9 mouse cellular contexts compared by ENCODE assay signal in genomic region chr3:88334902-88335435, GRCm38 (mm10). TPM values are rescaled to one million over a fixed set of nuclear protein-coding genes. Genes with fewer than 3 reads are reported as not detected.
A peak's percentile ranks its signal among the peaks of the same experiment; 100 is the strongest.
DNase-seq lines count a peak whose midpoint lies in the region; ATAC-seq and TF ChIP-seq lines count a peak whose summit lies in the region.
"Had no signal": no experiment of that assay in that cellular context is flagged by ENCODE, and none has a peak within 500 bp of the region (broad histone marks: within the 10 kb centered on the region; RNA-seq: fewer than 3 reads in every experiment).

No protein-coding gene starts in this region.

- peaks cover 41% of the 10 kb centered on the region for H3K4me1 ChIP-seq in embryonic facial prominence, embryonic 10.5 days
- H3K4me1 ChIP-seq in hindbrain, postnatal 0 days (ENCODE audit: insufficient read depth, low read length), result peaks cover 10% of the 10 kb centered on the region; the same call in 1 of the 2 replicates
- peaks cover 9% of the 10 kb centered on the region; the same call in 1 of the 2 replicates for H3K4me1 ChIP-seq in midbrain, postnatal 0 days (ENCODE audit: insufficient read depth, low read length)

- no peak for DNase-seq in left cerebral cortex, adult 2 months (ENCODE audit: extremely low spot score in 1 of 2, low spot score in 2 of 2)
- no peak for DNase-seq in left cerebral cortex, postnatal 25 days (ENCODE audit: low spot score in 2 of 2)
- no peak for DNase-seq in embryonic facial prominence, embryonic 10.5 days (ENCODE audit: low spot score)
- no peak for DNase-seq in hindbrain, postnatal 0 days (ENCODE audit: low spot score)
- DNase-seq in midbrain, postnatal 0 days (ENCODE audit: low spot score), result no peak
- no peak for DNase-seq in spleen, postnatal 14 days (ENCODE audit: low spot score in 2 of 2)
- no peak for DNase-seq in kidney, adult 8-10 months
- DNase-seq: left cerebral cortex, postnatal 4 days had no signal

- H3K4me3 ChIP-seq in left cerebral cortex, adult 2 months, result peak overlapping the region; percentile 93
- H3K4me3 ChIP-seq in embryonic facial prominence, embryonic 10.5 days, result peak overlapping the region; percentile 78
- peak overlapping the region; percentile 81 for H3K4me3 ChIP-seq in hindbrain, postnatal 0 days (ENCODE audit: low read length)
- peak overlapping the region; percentile 78; the same call in 1 of the 2 replicates for H3K4me3 ChIP-seq in midbrain, postnatal 0 days (ENCODE audit: low read depth, low read length)

- H3K9me3 ChIP-seq in embryonic facial prominence, embryonic 10.5 days, result no peaks in the 10 kb centered on the region
- no peaks in the 10 kb centered on the region for H3K9me3 ChIP-seq in hindbrain, postnatal 0 days (ENCODE audit: low read length)
- no peaks in the 10 kb centered on the region for H3K9me3 ChIP-seq in midbrain, postnatal 0 days (ENCODE audit: low read length)

- no peak for ATAC-seq in hindbrain, postnatal 0 days
- ATAC-seq in midbrain, postnatal 0 days (ENCODE audit: low FRiP score), result no peak
- no peak for ATAC-seq in megakaryocyte-erythroid progenitor cell, adult 5-6 weeks (replicated peaks; ENCODE audit: low FRiP score, low TSS enrichment, poor library complexity, severe bottlenecking)

- H3K27me3 ChIP-seq in embryonic facial prominence, embryonic 10.5 days (replicated peaks; ENCODE audit: low read depth, poor library complexity, severe bottlenecking), result no peaks in the 10 kb centered on the region
- H3K27me3 ChIP-seq in hindbrain, postnatal 0 days (ENCODE audit: insufficient read depth, low read length), result no peaks in the 10 kb centered on the region
- no peaks in the 10 kb centered on the region for H3K27me3 ChIP-seq in midbrain, postnatal 0 days (ENCODE audit: insufficient read depth, low read length)

- WGBS in embryonic facial prominence, embryonic 10.5 days, result 42% methylated on average over 3 of the region's 3 CpGs
- WGBS in hindbrain, postnatal 0 days, result 31% methylated on average over 3 of the region's 3 CpGs
- WGBS in midbrain, postnatal 0 days, result 37% methylated on average over 3 of the region's 3 CpGs

- H3K4me2 ChIP-seq in hindbrain, postnatal 0 days (ENCODE audit: low read depth, low read length), result peak overlapping the region; percentile 77
- peak overlapping the region; percentile 56 for H3K4me2 ChIP-seq in midbrain, postnatal 0 days (ENCODE audit: low read depth, low read length, poor library complexity, severe bottlenecking)

- intact Hi-C loops in left cerebral cortex, adult 2 months (cut with DNase I), result loop anchor here (5.0 kb wide), 2 partner anchors 132 to 143 kb away; no protein-coding TSS in a partner anchor
- intact Hi-C loops in left cerebral cortex, postnatal 25 days (cut with DNase I), result no loop called here

- peaks cover 43% of the 10 kb centered on the region for H3K36me3 ChIP-seq in embryonic facial prominence, embryonic 10.5 days (replicated peaks)
- no peaks in the 10 kb centered on the region for H3K36me3 ChIP-seq in hindbrain, postnatal 0 days (ENCODE audit: insufficient read depth, low read length)
- H3K36me3 ChIP-seq in midbrain, postnatal 0 days (ENCODE audit: insufficient read depth, low read length), result no peaks in the 10 kb centered on the region

- H3K9ac ChIP-seq in hindbrain, postnatal 0 days (replicated peaks; ENCODE audit: low read length), result peak overlapping the region; percentile 85
- H3K9ac ChIP-seq in midbrain, postnatal 0 days (replicated peaks; ENCODE audit: low read length, poor library complexity, severe bottlenecking), result peak overlapping the region; percentile 93

- TF ChIP-seq CTCF in left cerebral cortex, adult 2 months (IDR thresholded peaks at IDR 0.05), result no peak
- TF ChIP-seq CTCF in hindbrain, postnatal 0 days (IDR thresholded peaks at IDR 0.05; ENCODE audit: low read depth), result no peak
- TF ChIP-seq CTCF in midbrain, postnatal 0 days (IDR thresholded peaks at IDR 0.05), result no peak

- H3K27ac ChIP-seq in left cerebral cortex, adult 2 months, result no peak overlapping the region
- peak overlapping the region; percentile 94 for H3K27ac ChIP-seq in embryonic facial prominence, embryonic 10.5 days (replicated peaks)
- H3K27ac ChIP-seq in hindbrain, postnatal 0 days, result no peak overlapping the region; the same call in 1 of the 2 replicates
- H3K27ac ChIP-seq in midbrain, postnatal 0 days (ENCODE audit: low read depth, low read length), result no peak overlapping the region

RNA-seq across cellular contexts. Expression of gene Tmem79, which starts 1.0 kb away (rescaled TPM):
- total RNA-seq in left cerebral cortex, adult 2 months (2021), result 1 to 10 TPM; 1.2 to 1.4 TPM
- total RNA-seq in left cerebral cortex, postnatal 25 days (2021), result 1 to 10 TPM; 1.2 to 2.6 TPM
- 2.4 and 4.8 TPM in 2 replicates for polyA plus RNA-seq in embryonic facial prominence, embryonic 10.5 days (2016; fragmentation: Nextera tagmentation; extraction: Ambion mirVana)
- total RNA-seq in hindbrain, postnatal 0 days (2014; rRNA removed), result 0.52 and 0.54 TPM in 2 replicates
- polyA plus RNA-seq in hindbrain, postnatal 0 days (2015; fragmentation: Nextera tagmentation; extraction: Ambion mirVana), result 1.1 and 1.5 TPM in 2 replicates
- total RNA-seq in midbrain, postnatal 0 days (2014; rRNA removed), result 0.33 and 0.61 TPM in 2 replicates
- polyA plus RNA-seq in midbrain, postnatal 0 days (2015; fragmentation: Nextera tagmentation; extraction: Ambion mirVana), result 0.43 and 0.93 TPM in 2 replicates
- total RNA-seq in megakaryocyte-erythroid progenitor cell, adult 5-6 weeks (2014; fragmentation: Nextera tagmentation), result 1.7 and 7.8 TPM in 2 replicates
- total RNA-seq in megakaryocyte-erythroid progenitor cell, adult 5-6 weeks (2017), result 1.4 and 2.0 TPM in 2 replicates

RNA-seq across cellular contexts. Expression of gene Smg5, which starts 1.1 kb away (rescaled TPM):
- 10 to 100 TPM; 78.3 to 79.5 TPM for total RNA-seq in left cerebral cortex, adult 2 months (2021)
- total RNA-seq in left cerebral cortex, postnatal 25 days (2021), result 10 to 100 TPM; 68.4 to 77.9 TPM
- 84.8 and 86.3 TPM in 2 replicates for polyA plus RNA-seq in embryonic facial prominence, embryonic 10.5 days (2016; fragmentation: Nextera tagmentation; extraction: Ambion mirVana)
- 78.8 and 98.1 TPM in 2 replicates for total RNA-seq in hindbrain, postnatal 0 days (2014; rRNA removed)
- polyA plus RNA-seq in hindbrain, postnatal 0 days (2015; fragmentation: Nextera tagmentation; extraction: Ambion mirVana), result 42.9 and 43.0 TPM in 2 replicates
- 86.7 and 112 TPM in 2 replicates for total RNA-seq in midbrain, postnatal 0 days (2014; rRNA removed)
- 44.2 and 49.4 TPM in 2 replicates for polyA plus RNA-seq in midbrain, postnatal 0 days (2015; fragmentation: Nextera tagmentation; extraction: Ambion mirVana)
- total RNA-seq in megakaryocyte-erythroid progenitor cell, adult 5-6 weeks (2014; fragmentation: Nextera tagmentation), result 40.7 and 57.5 TPM in 2 replicates
- total RNA-seq in megakaryocyte-erythroid progenitor cell, adult 5-6 weeks (2017), result 39.0 and 40.9 TPM in 2 replicates

RNA-seq across cellular contexts. Expression of gene Glmp, which starts 10.1 kb away (rescaled TPM):
- 10 to 100 TPM; 77.5 to 91.1 TPM for total RNA-seq in left cerebral cortex, adult 2 months (2021)
- 10 to 100 TPM; 91.0 to 91.4 TPM for total RNA-seq in left cerebral cortex, postnatal 25 days (2021)
- polyA plus RNA-seq in embryonic facial prominence, embryonic 10.5 days (2016; fragmentation: Nextera tagmentation; extraction: Ambion mirVana), result 142 and 153 TPM in 2 replicates
- total RNA-seq in hindbrain, postnatal 0 days (2014; rRNA removed), result 54.9 and 76.9 TPM in 2 replicates
- polyA plus RNA-seq in hindbrain, postnatal 0 days (2015; fragmentation: Nextera tagmentation; extraction: Ambion mirVana), result 135 and 142 TPM in 2 replicates
- 28.5 and 39.2 TPM in 2 replicates for total RNA-seq in midbrain, postnatal 0 days (2014; rRNA removed)
- polyA plus RNA-seq in midbrain, postnatal 0 days (2015; fragmentation: Nextera tagmentation; extraction: Ambion mirVana), result 106 and 109 TPM in 2 replicates
- total RNA-seq in megakaryocyte-erythroid progenitor cell, adult 5-6 weeks (2014; fragmentation: Nextera tagmentation), result 39.2 and 70.5 TPM in 2 replicates
- 7.0 and 19.7 TPM in 2 replicates for total RNA-seq in megakaryocyte-erythroid progenitor cell, adult 5-6 weeks (2017)

RNA-seq across cellular contexts. Expression of gene Paqr6, which starts 29.4 kb away (rescaled TPM):
- total RNA-seq in left cerebral cortex, adult 2 months (2021), result 1 to 10 TPM; 8.7 to 8.8 TPM
- 1 to 10 TPM; 4.9 to 5.2 TPM for total RNA-seq in left cerebral cortex, postnatal 25 days (2021)
- 0.43 and 1.2 TPM in 2 replicates for polyA plus RNA-seq in embryonic facial prominence, embryonic 10.5 days (2016; fragmentation: Nextera tagmentation; extraction: Ambion mirVana)
- 8.3 and 10.1 TPM in 2 replicates for total RNA-seq in hindbrain, postnatal 0 days (2014; rRNA removed)
- polyA plus RNA-seq in hindbrain, postnatal 0 days (2015; fragmentation: Nextera tagmentation; extraction: Ambion mirVana), result 8.6 and 10.3 TPM in 2 replicates
- total RNA-seq in midbrain, postnatal 0 days (2014; rRNA removed), result 4.5 and 13.5 TPM in 2 replicates
- 6.6 and 7.1 TPM in 2 replicates for polyA plus RNA-seq in midbrain, postnatal 0 days (2015; fragmentation: Nextera tagmentation; extraction: Ambion mirVana)
- not detected in 2 replicates for total RNA-seq in megakaryocyte-erythroid progenitor cell, adult 5-6 weeks (2014; fragmentation: Nextera tagmentation)
- total RNA-seq in megakaryocyte-erythroid progenitor cell, adult 5-6 weeks (2017), result not detected in 2 replicates

RNA-seq across cellular contexts. Expression of gene Bglap3, which starts 37.6 kb away (rescaled TPM):
- under 1 TPM; 0.49 to 0.57 TPM for total RNA-seq in left cerebral cortex, adult 2 months (2021)
- total RNA-seq in left cerebral cortex, postnatal 25 days (2021), result 1 to 10 TPM; 1.0 to 1.1 TPM
- 0.10 and 0.35 TPM in 2 replicates for polyA plus RNA-seq in embryonic facial prominence, embryonic 10.5 days (2016; fragmentation: Nextera tagmentation; extraction: Ambion mirVana)
- total RNA-seq in hindbrain, postnatal 0 days (2014; rRNA removed), result not detected in 2 replicates
- 0.15 TPM in 1 of 2 replicates, not detected in the other for polyA plus RNA-seq in hindbrain, postnatal 0 days (2015; fragmentation: Nextera tagmentation; extraction: Ambion mirVana)
- 0.38 TPM in 1 of 2 replicates, not detected in the other for total RNA-seq in midbrain, postnatal 0 days (2014; rRNA removed)
- not detected in 2 replicates for polyA plus RNA-seq in midbrain, postnatal 0 days (2015; fragmentation: Nextera tagmentation; extraction: Ambion mirVana)
- not detected in 2 replicates for total RNA-seq in megakaryocyte-erythroid progenitor cell, adult 5-6 weeks (2014; fragmentation: Nextera tagmentation)
- total RNA-seq in megakaryocyte-erythroid progenitor cell, adult 5-6 weeks (2017), result not detected in 2 replicates
